Mouse (Mus musculus): Measurements from ENCODE around the gene Wdr3. TPM values are rescaled to one million over a fixed set of nuclear protein-coding genes. Genes with fewer than 3 reads are reported as not detected.

Gene Wdr3
- total and polyA plus RNA-seq, 3 experiments = 9.2 to 11.6 (median 10.2) TPM

- no peak overlapping the region for H3K9ac ChIP-seq (ENCODE audit: low read depth, low read length)
- peaks cover 4% of the 10 kb centered on the region for H3K4me1 ChIP-seq (ENCODE audit: control insufficient read depth, insufficient read depth, low read length)
- no peak overlapping the region for H3K27ac ChIP-seq
- intact Hi-C loops (cut with DNase I) = loop anchor here (5.0 to 10.0 kb wide), 2 partner anchors 526 to 764 kb away; partner anchors contain the start of genes Man1a2 and Trim45
- H3K79me2 ChIP-seq (replicated peaks; ENCODE audit: control insufficient read depth, insufficient read depth, low read length) = no peaks in the 10 kb centered on the region
- 81% methylated on average over 15 of the region's 15 CpGs for WGBS
- no peak overlapping the region for H3K4me3 ChIP-seq
- TF ChIP-seq POLR2A (IDR thresholded peaks at IDR 0.05; ENCODE audit: insufficient read depth, low read depth, low read length) (no peak), CTCF (IDR thresholded peaks at IDR 0.05) (no peak), EP300 (IDR thresholded peaks at IDR 0.05; ENCODE audit: insufficient read depth, low read depth, low read length) (no peak)
- H3K27me3 ChIP-seq (ENCODE audit: control insufficient read depth, insufficient read depth, low read length) = no peaks in the 10 kb centered on the region
- H3K36me3 ChIP-seq (ENCODE audit: control insufficient read depth, insufficient read depth, low read length) = peaks cover 5% of the 10 kb centered on the region
- DNase-seq = no peak
Observed at GRCm38 (mm10) chr3:100160682-100161445, 1.3 kb downstream of the Wdr3 start.

GRCm38 (mm10) chr3:100122445-100122844 lies 39.8 kb downstream of the Wdr3 start:
- no peak overlapping the region for H3K4me3 ChIP-seq
- WGBS = 54% methylated on average over 1 of the region's 1 CpGs

GRCm38 (mm10) chr3:100121961-100122360 lies 40.2 kb downstream of the Wdr3 start:
- Histone ChIP-seq H3K36me3 (ENCODE audit: control insufficient read depth, insufficient read depth, low read length) (no peaks in the 10 kb centered on the region), H3K27ac (no peak overlapping the region), H3K79me2 (replicated peaks; ENCODE audit: control insufficient read depth, insufficient read depth, low read length) (no peaks in the 10 kb centered on the region), H3K4me1 (ENCODE audit: control insufficient read depth, insufficient read depth, low read length) (no peaks in the 10 kb centered on the region), H3K4me3 (no peak overlapping the region), H3K9ac (ENCODE audit: low read depth, low read length) (no peak overlapping the region), H3K27me3 (ENCODE audit: control insufficient read depth, insufficient read depth, low read length) (no peaks in the 10 kb centered on the region)
- WGBS = 62% methylated on average over 2 of the region's 2 CpGs
- DNase-seq = no peak
- intact Hi-C loops (cut with DNase I) = no loop called here
- TF ChIP-seq EP300 (IDR thresholded peaks at IDR 0.05; ENCODE audit: insufficient read depth, low read depth, low read length) (no peak), CTCF (IDR thresholded peaks at IDR 0.05) (no peak), POLR2A (IDR thresholded peaks at IDR 0.05; ENCODE audit: insufficient read depth, low read depth, low read length) (no peak)

More at GRCm38 (mm10) chr3:100122445-100122844, 39.8 kb downstream of the Wdr3 start:
- intact Hi-C loops (cut with DNase I) = no loop called here
- Histone ChIP-seq H3K79me2 (replicated peaks; ENCODE audit: control insufficient read depth, insufficient read depth, low read length) (no peaks in the 10 kb centered on the region), H3K27me3 (ENCODE audit: control insufficient read depth, insufficient read depth, low read length) (no peaks in the 10 kb centered on the region), H3K9ac (ENCODE audit: low read depth, low read length) (no peak overlapping the region), H3K4me1 (ENCODE audit: control insufficient read depth, insufficient read depth, low read length) (no peaks in the 10 kb centered on the region), H3K27ac (no peak overlapping the region), H3K36me3 (ENCODE audit: control insufficient read depth, insufficient read depth, low read length) (no peaks in the 10 kb centered on the region)
- no peak for DNase-seq
- TF ChIP-seq CTCF (IDR thresholded peaks at IDR 0.05) (no peak), POLR2A (IDR thresholded peaks at IDR 0.05; ENCODE audit: insufficient read depth, low read depth, low read length) (no peak)

GRCm38 (mm10) chr3:100118681-100119080 lies 43.5 kb downstream of the Wdr3 start:
- H3K36me3 ChIP-seq (ENCODE audit: control insufficient read depth, insufficient read depth, low read length) = no peaks in the 10 kb centered on the region
- WGBS = 74% methylated on average over 2 of the region's 2 CpGs
- H3K4me1 ChIP-seq (ENCODE audit: control insufficient read depth, insufficient read depth, low read length) = no peaks in the 10 kb centered on the region
- TF ChIP-seq CTCF (IDR thresholded peaks at IDR 0.05) = no peak
- no peak for TF ChIP-seq POLR2A (IDR thresholded peaks at IDR 0.05; ENCODE audit: insufficient read depth, low read depth, low read length)
- no peak for TF ChIP-seq EP300 (IDR thresholded peaks at IDR 0.05; ENCODE audit: insufficient read depth, low read depth, low read length)
- H3K27ac ChIP-seq = no peak overlapping the region
- no peak overlapping the region for H3K9ac ChIP-seq (ENCODE audit: low read depth, low read length)
- no peak for DNase-seq
- no peaks in the 10 kb centered on the region for H3K79me2 ChIP-seq (replicated peaks; ENCODE audit: control insufficient read depth, insufficient read depth, low read length)
- intact Hi-C loops (cut with DNase I) = no loop called here
- no peaks in the 10 kb centered on the region for H3K27me3 ChIP-seq (ENCODE audit: control insufficient read depth, insufficient read depth, low read length)
- no peak overlapping the region for H3K4me3 ChIP-seq

GRCm38 (mm10) chr3:100106736-100107135 lies 55.5 kb downstream of the Wdr3 start:
- Histone ChIP-seq H3K27ac (no peak overlapping the region), H3K9ac (ENCODE audit: low read depth, low read length) (no peak overlapping the region), H3K4me3 (no peak overlapping the region), H3K79me2 (replicated peaks; ENCODE audit: control insufficient read depth, insufficient read depth, low read length) (no peaks in the 10 kb centered on the region), H3K4me1 (ENCODE audit: control insufficient read depth, insufficient read depth, low read length) (no peaks in the 10 kb centered on the region), H3K36me3 (ENCODE audit: control insufficient read depth, insufficient read depth, low read length) (no peaks in the 10 kb centered on the region), H3K27me3 (ENCODE audit: control insufficient read depth, insufficient read depth, low read length) (no peaks in the 10 kb centered on the region)
- no peak for DNase-seq
- 63% methylated on average over 2 of the region's 2 CpGs for WGBS
- intact Hi-C loops (cut with DNase I) = no loop called here
- no peak for TF ChIP-seq CTCF (IDR thresholded peaks at IDR 0.05)
- TF ChIP-seq EP300 (IDR thresholded peaks at IDR 0.05; ENCODE audit: insufficient read depth, low read depth, low read length) = no peak
- no peak for TF ChIP-seq POLR2A (IDR thresholded peaks at IDR 0.05; ENCODE audit: insufficient read depth, low read depth, low read length)

GRCm38 (mm10) chr3:100102386-100103092 lies 59.7 kb downstream of the Wdr3 start:
- 77% methylated on average over 3 of the region's 3 CpGs for WGBS
- Histone ChIP-seq H3K27ac (no peak overlapping the region), H3K36me3 (ENCODE audit: control insufficient read depth, insufficient read depth, low read length) (no peaks in the 10 kb centered on the region), H3K4me1 (ENCODE audit: control insufficient read depth, insufficient read depth, low read length) (no peaks in the 10 kb centered on the region), H3K27me3 (ENCODE audit: control insufficient read depth, insufficient read depth, low read length) (no peaks in the 10 kb centered on the region), H3K79me2 (replicated peaks; ENCODE audit: control insufficient read depth, insufficient read depth, low read length) (no peaks in the 10 kb centered on the region), H3K9ac (ENCODE audit: low read depth, low read length) (no peak overlapping the region), H3K4me3 (no peak overlapping the region)
- TF ChIP-seq CTCF (IDR thresholded peaks at IDR 0.05) (no peak), EP300 (IDR thresholded peaks at IDR 0.05; ENCODE audit: insufficient read depth, low read depth, low read length) (no peak), POLR2A (IDR thresholded peaks at IDR 0.05; ENCODE audit: insufficient read depth, low read depth, low read length) (no peak)
- intact Hi-C loops (cut with DNase I) = no loop called here
- no peak for DNase-seq

Other genes starting within 250 kb of the Wdr3 start
- gene Gdap2, start within 50 bp of the Wdr3 start, total RNA-seq (2021) = 1 to 10 TPM; 8.5 to 9.8 TPM
- gene Gdap2, start within 50 bp of the Wdr3 start, polyA plus RNA-seq (2012; rRNA removed) = 9.1 and 16.7 TPM in 2 replicates